Comparison of ENCODE assay signal across 13 mouse cellular contexts in the genomic region with DNA sequence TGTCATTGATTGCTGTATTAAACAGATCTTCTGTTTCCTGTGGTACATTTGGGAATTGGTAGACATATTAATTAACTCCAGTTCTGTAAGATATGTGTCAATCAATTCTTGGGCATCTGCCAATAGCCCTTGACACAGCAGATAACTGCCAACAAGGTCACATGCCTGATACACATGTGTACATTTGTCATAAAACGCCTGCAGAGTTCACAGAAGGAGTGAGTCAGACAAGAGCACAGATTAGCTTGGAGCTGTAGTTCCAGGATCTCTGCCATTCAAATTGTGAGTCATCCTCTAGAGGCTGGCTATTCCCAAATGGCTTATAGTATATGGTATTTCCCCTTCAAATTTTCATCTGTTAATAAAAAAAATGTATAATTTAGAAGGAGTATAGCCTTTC.
DNase-seq lines count a peak whose midpoint lies in the region; ATAC-seq and TF ChIP-seq lines count a peak whose summit lies in the region.
"Had no signal": no experiment of that assay in that cellular context is flagged by ENCODE, and none has a peak within 500 bp of the region (broad histone marks: within the 10 kb centered on the region; RNA-seq: fewer than 3 reads in every experiment).

No protein-coding gene starts in this region.

- peak; percentile 63 for DNase-seq in limb, embryonic 14.5 days (ENCODE audit: low spot score)
- DNase-seq in limb, embryonic 10.5 days (ENCODE audit: low spot score), result no peak
- peak; percentile 12 for DNase-seq in MEL (ENCODE audit: low read depth, low spot score)
- peak; percentile 7 to 47 for DNase-seq in layer of hippocampus, adult 8-10 months (ENCODE audit: low spot score in 2 of 2)
- no peak for DNase-seq in heart, adult 2 months
- DNase-seq in c-Kit-positive CD71-positive TER-119-positive erythroid progenitor cells, embryonic 14.5 days (ENCODE audit: low spot score), result no peak
- DNase-seq: kidney, adult 18-20 months had no signal

- no peak for TF ChIP-seq POLR2A in limb, embryonic 14.5 days (IDR thresholded peaks at IDR 0.05; ENCODE audit: borderline replicate concordance, extremely low read depth, insufficient read depth, insufficient read length)
- TF ChIP-seq POLR2A in MEL (IDR thresholded peaks at IDR 0.05; ENCODE audit: control insufficient read depth in 1 of 2, insufficient read depth in 1 of 2, low read depth in 1 of 2, low read length in 2 of 2, poor library complexity in 1 of 2), result no peak
- no peak for TF ChIP-seq POLR2A in heart, adult 2 months (IDR thresholded peaks at IDR 0.05; ENCODE audit: insufficient read depth, low read depth, low read length)

- H3K9me3 ChIP-seq in forebrain, embryonic 13.5 days (replicated peaks), result no peaks in the 10 kb centered on the region
- no peaks in the 10 kb centered on the region for H3K9me3 ChIP-seq in forebrain, embryonic 16.5 days (ENCODE audit: control insufficient read depth, low read length)
- H3K9me3 ChIP-seq in limb, embryonic 14.5 days (ENCODE audit: control insufficient read depth, low read length), result no peaks in the 10 kb centered on the region
- H3K9me3 ChIP-seq in limb, embryonic 10.5 days (replicated peaks), result no peaks in the 10 kb centered on the region
- H3K9me3 ChIP-seq in MEL (replicated peaks; ENCODE audit: insufficient read depth, low read length), result no peaks in the 10 kb centered on the region
- H3K9me3 ChIP-seq: embryonic facial prominence, embryonic 12.5 days; heart, embryonic 15.5 days; lung, embryonic 15.5 days had no signal

- no peak overlapping the region for H3K4me2 ChIP-seq in forebrain, embryonic 13.5 days
- H3K4me2 ChIP-seq in forebrain, embryonic 16.5 days (ENCODE audit: low read length), result no peak overlapping the region
- H3K4me2 ChIP-seq in limb, embryonic 14.5 days (replicated peaks; ENCODE audit: low read depth, low read length, severe bottlenecking), result no peak overlapping the region
- H3K4me2 ChIP-seq: embryonic facial prominence, embryonic 12.5 days; heart, embryonic 15.5 days; lung, embryonic 15.5 days had no signal

- WGBS in forebrain, embryonic 13.5 days, result 60% methylated on average over 1 of the region's 1 CpGs
- 47% methylated on average over 1 of the region's 1 CpGs for WGBS in forebrain, embryonic 16.5 days
- 63% methylated on average over 1 of the region's 1 CpGs for WGBS in limb, embryonic 14.5 days
- WGBS in limb, embryonic 10.5 days, result 86% methylated on average over 1 of the region's 1 CpGs
- WGBS in heart, adult 2 months, result 25% methylated on average over 1 of the region's 1 CpGs

- no peaks in the 10 kb centered on the region for H3K36me3 ChIP-seq in forebrain, embryonic 13.5 days (ENCODE audit: poor library complexity, severe bottlenecking)
- H3K36me3 ChIP-seq in forebrain, embryonic 16.5 days (ENCODE audit: control insufficient read depth, insufficient read depth), result no peaks in the 10 kb centered on the region
- H3K36me3 ChIP-seq in limb, embryonic 14.5 days (ENCODE audit: control insufficient read depth, insufficient read depth, low read length), result peaks cover 8% of the 10 kb centered on the region; the same call in 1 of the 2 replicates
- H3K36me3 ChIP-seq in limb, embryonic 10.5 days, result no peaks in the 10 kb centered on the region
- H3K36me3 ChIP-seq in MEL (ENCODE audit: control insufficient read depth in 1 of 2, insufficient read depth in 2 of 2, low read length in 2 of 2), result no peaks in the 10 kb centered on the region
- no peaks in the 10 kb centered on the region for H3K36me3 ChIP-seq in heart, adult 2 months (ENCODE audit: control insufficient read depth, insufficient read depth, low read length)
- H3K36me3 ChIP-seq: embryonic facial prominence, embryonic 12.5 days; heart, embryonic 15.5 days; lung, embryonic 15.5 days had no signal

- H3K79me2 ChIP-seq in MEL (ENCODE audit: control insufficient read depth, insufficient read depth, low read length, poor library complexity), result no peaks in the 10 kb centered on the region
- H3K79me2 ChIP-seq in heart, adult 2 months (replicated peaks; ENCODE audit: control insufficient read depth, insufficient read depth, low read length), result no peaks in the 10 kb centered on the region

- TF ChIP-seq EP300 in MEL (IDR thresholded peaks at IDR 0.05; ENCODE audit: low read depth in 1 of 2, low read length in 2 of 2), result peak in 1 of 2 experiments; percentile 9; a peak in 1 of 4 replicates
- no peak for TF ChIP-seq EP300 in heart, adult 2 months (IDR thresholded peaks at IDR 0.05; ENCODE audit: insufficient read depth, low read depth, low read length)

- H3K4me3 ChIP-seq in forebrain, embryonic 13.5 days, result no peak overlapping the region
- H3K4me3 ChIP-seq in forebrain, embryonic 16.5 days (replicated peaks; ENCODE audit: low read length), result no peak overlapping the region
- H3K4me3 ChIP-seq in limb, embryonic 14.5 days (replicated peaks; ENCODE audit: low read length), result no peak overlapping the region
- no peak overlapping the region for H3K4me3 ChIP-seq in limb, embryonic 10.5 days
- no peak overlapping the region for H3K4me3 ChIP-seq in MEL (ENCODE audit: control insufficient read depth in 1 of 2, insufficient read depth in 1 of 2, low read depth in 2 of 2, low read length in 2 of 2)
- no peak overlapping the region for H3K4me3 ChIP-seq in heart, adult 2 months
- H3K4me3 ChIP-seq: embryonic facial prominence, embryonic 12.5 days; heart, embryonic 15.5 days; lung, embryonic 15.5 days had no signal

- no peaks in the 10 kb centered on the region for H3K27me3 ChIP-seq in forebrain, embryonic 13.5 days
- no peaks in the 10 kb centered on the region for H3K27me3 ChIP-seq in forebrain, embryonic 16.5 days (replicated peaks; ENCODE audit: control insufficient read depth, insufficient read depth, low read length)
- no peaks in the 10 kb centered on the region for H3K27me3 ChIP-seq in limb, embryonic 14.5 days (ENCODE audit: control insufficient read depth, insufficient read depth, low read length)
- no peaks in the 10 kb centered on the region for H3K27me3 ChIP-seq in limb, embryonic 10.5 days (ENCODE audit: low read depth, poor library complexity, severe bottlenecking)
- H3K27me3 ChIP-seq in MEL (ENCODE audit: control insufficient read depth in 1 of 2, insufficient read depth in 2 of 2, low read length in 2 of 2), result no peaks in the 10 kb centered on the region
- no peaks in the 10 kb centered on the region for H3K27me3 ChIP-seq in heart, adult 2 months (ENCODE audit: control insufficient read depth, insufficient read depth, low read length)
- H3K27me3 ChIP-seq: CH12.LX; embryonic facial prominence, embryonic 12.5 days; heart, embryonic 15.5 days; lung, embryonic 15.5 days had no signal

- TF ChIP-seq CTCF in MEL (IDR thresholded peaks at IDR 0.05 in 2 of 3, conservative IDR thresholded peaks at IDR 0.05 in 1 of 3; ENCODE audit: control insufficient read depth in 1 of 3, insufficient read depth in 1 of 3, low read depth in 2 of 3, low read length in 3 of 3, poor library complexity in 1 of 3, severe bottlenecking in 1 of 3), result no peak
- no peak for TF ChIP-seq CTCF in heart, adult 2 months (IDR thresholded peaks at IDR 0.05)

- no peak overlapping the region for H3K9ac ChIP-seq in forebrain, embryonic 13.5 days
- H3K9ac ChIP-seq in forebrain, embryonic 16.5 days (replicated peaks; ENCODE audit: low read depth, low read length), result no peak overlapping the region
- no peak overlapping the region for H3K9ac ChIP-seq in limb, embryonic 14.5 days (ENCODE audit: low read depth, low read length, severe bottlenecking)
- H3K9ac ChIP-seq in MEL (ENCODE audit: control insufficient read depth, low read depth, low read length, poor library complexity, severe bottlenecking), result no peak overlapping the region
- H3K9ac ChIP-seq in heart, adult 2 months (ENCODE audit: low read depth, low read length), result no peak overlapping the region
- H3K9ac ChIP-seq: embryonic facial prominence, embryonic 12.5 days; heart, embryonic 15.5 days; lung, embryonic 15.5 days had no signal

- ATAC-seq in forebrain, embryonic 13.5 days, result peak; percentile 61
- no peak for ATAC-seq in forebrain, embryonic 16.5 days
- no peak for ATAC-seq in limb, embryonic 14.5 days (ENCODE audit: low FRiP score, low read depth)

- H3K4me1 ChIP-seq in forebrain, embryonic 13.5 days, result no peaks in the 10 kb centered on the region
- H3K4me1 ChIP-seq in forebrain, embryonic 16.5 days (replicated peaks; ENCODE audit: control insufficient read depth, insufficient read depth, low read length), result no peaks in the 10 kb centered on the region
- H3K4me1 ChIP-seq in limb, embryonic 14.5 days (ENCODE audit: control insufficient read depth, insufficient read depth, low read length), result peaks cover 3% of the 10 kb centered on the region; the same call in 1 of the 2 replicates
- no peaks in the 10 kb centered on the region for H3K4me1 ChIP-seq in limb, embryonic 10.5 days
- no peaks in the 10 kb centered on the region for H3K4me1 ChIP-seq in MEL (ENCODE audit: control insufficient read depth in 1 of 2, insufficient read depth in 2 of 2, low read length in 2 of 2)
- no peaks in the 10 kb centered on the region for H3K4me1 ChIP-seq in heart, adult 2 months (ENCODE audit: control insufficient read depth, insufficient read depth, low read length)
- H3K4me1 ChIP-seq: embryonic facial prominence, embryonic 12.5 days; heart, embryonic 15.5 days; lung, embryonic 15.5 days had no signal

- no peak for TF ChIP-seq RAD21 in MEL (IDR thresholded peaks at IDR 0.05; ENCODE audit: low read depth, low read length)

- intact Hi-C loops in heart, adult 2 months (cut with DNase I), result no loop called here

- H3K27ac ChIP-seq in forebrain, embryonic 13.5 days, result no peak overlapping the region
- H3K27ac ChIP-seq in forebrain, embryonic 16.5 days (ENCODE audit: low read length), result no peak overlapping the region
- H3K27ac ChIP-seq in limb, embryonic 14.5 days (replicated peaks; ENCODE audit: low read depth, low read length), result no peak overlapping the region
- H3K27ac ChIP-seq in limb, embryonic 10.5 days, result no peak overlapping the region
- no peak overlapping the region for H3K27ac ChIP-seq in MEL (ENCODE audit: control insufficient read depth, low read depth, low read length)
- no peak overlapping the region for H3K27ac ChIP-seq in heart, adult 2 months
- H3K27ac ChIP-seq: embryonic facial prominence, embryonic 12.5 days; heart, embryonic 15.5 days; lung, embryonic 15.5 days had no signal

TF ChIP-seq in MEL, 35 proteins besides CTCF, POLR2A, EP300 and RAD21 (continues in another document):
- TF ChIP-seq SMC3 (IDR thresholded peaks at IDR 0.05; ENCODE audit: low read depth, low read length) (no peak), NELFE (IDR thresholded peaks at IDR 0.05; ENCODE audit: low read depth, low read length) (no peak), MEF2A (IDR thresholded peaks at IDR 0.05; ENCODE audit: extremely low read depth, insufficient replicate concordance, low read depth, low read length, poor library complexity, severe bottlenecking) (no peak), MAFK (IDR thresholded peaks at IDR 0.05; ENCODE audit: borderline replicate concordance, low read depth, low read length) (no peak), TCF12 (IDR thresholded peaks at IDR 0.05; ENCODE audit: low read depth, low read length) (no peak), MXI1 (IDR thresholded peaks at IDR 0.05; ENCODE audit: low read depth, low read length) (no peak), MYB (IDR thresholded peaks at IDR 0.05; ENCODE audit: low read depth, low read length) (no peak), POLR2AphosphoS2 (IDR thresholded peaks at IDR 0.05; ENCODE audit: low read length) (no peak), JUND (IDR thresholded peaks at IDR 0.05; ENCODE audit: low read depth, low read length) (no peak)

Comparison
In these comparisons a context has a peak if more than half of its experiments do, and no peak if none do; other contexts are left out.
1. DNase-seq: peak in limb, embryonic 14.5 days (single experiment), MEL (single experiment) and layer of hippocampus, adult 8-10 months (2 of 2); none in limb, embryonic 10.5 days (single experiment), heart, adult 2 months (0 of 2) and c-Kit-positive CD71-positive TER-119-positive erythroid progenitor cells, embryonic 14.5 days (single experiment).